Mouse (Mus musculus) myocyte (in vitro differentiated cells): Measurements from ENCODE around the gene Gatb.

Source experiments
- E2F4 ChIP-seq: IDR thresholded peaks from one replicate; pipeline ENCODE4 v1.6.1; 2011; ENCODE audit warnings: mild to moderate bottlenecking, control low read depth, moderate library complexity; ENCODE audit not compliant: insufficient read depth
- MYOD1 ChIP-seq, 3 experiments: IDR thresholded peaks; one replicate each; pipeline ENCODE4 v1.6.1; 2011; ENCODE audit warnings: control low read depth in 2 of 3, low read depth in 2 of 3, mild to moderate bottlenecking in 2 of 3, moderate library complexity in 1 of 3; ENCODE audit not compliant: insufficient read length in 2 of 3, control insufficient read depth in 1 of 3
- POLR2A ChIP-seq: IDR thresholded peaks from one replicate; pipeline ENCODE4 v1.6.1; 2011; ENCODE audit warnings: low read depth, mild to moderate bottlenecking, control low read depth, moderate library complexity; ENCODE audit not compliant: insufficient read length
- POLR2AphosphoS2 ChIP-seq: IDR thresholded peaks from one replicate; pipeline ENCODE4 v1.6.1; 2011; ENCODE audit warnings: low read depth, control low read depth; ENCODE audit not compliant: insufficient read length
- TCF12 ChIP-seq: IDR thresholded peaks from one replicate; pipeline ENCODE4 v1.6.1; 2011; ENCODE audit warnings: mild to moderate bottlenecking, control low read depth; ENCODE audit not compliant: poor library complexity, insufficient read depth, severe bottlenecking
- TCF3 ChIP-seq: IDR thresholded peaks from one replicate; pipeline ENCODE4 v1.6.1; 2011; ENCODE audit warnings: low read depth, control low read depth; ENCODE audit not compliant: insufficient read length

GRCm38 (mm10) chr3:85683618-85684017, 109.7 kb downstream of the Gatb start:
- no peak for TF ChIP-seq POLR2A
- TF ChIP-seq POLR2AphosphoS2, result no peak
- no peak for TF ChIP-seq TCF3
- no peak for TF ChIP-seq E2F4
- no peak for TF ChIP-seq MYOD1 (IDR thresholded peaks at IDR 0.05; ENCODE audit: control insufficient read depth in 1 of 3, insufficient read length in 2 of 3, low read depth in 2 of 3)
- no peak for TF ChIP-seq TCF12
